Mouse (Mus musculus): ENCODE data around the gene Dnajb2. TPM values are rescaled to one million over a fixed set of nuclear protein-coding genes. Genes with fewer than 3 reads are reported as not detected.
"Not testable (repeated sequence)": the region's sequence is repeated elsewhere in the genome, so short reads cannot be mapped to it uniquely, and the experiment has no call there.

Dnajb2 gene
- polyA plus RNA-seq, 1 experiment, result 21.3 TPM

GRCm38 (mm10) chr1:75227653-75228052, 8.6 kb upstream of the Dnajb2 start:
- Histone ChIP-seq H3K4me3 (ENCODE audit: low read depth, low read length) (no peak overlapping the region), H3K27me3 (ENCODE audit: control insufficient read depth, insufficient read depth, low read length) (no peaks in the 10 kb centered on the region), H3K4me1 (ENCODE audit: control insufficient read depth, insufficient read depth, insufficient read length, low read length) (no peaks in the 10 kb centered on the region), H3K36me3 (ENCODE audit: control insufficient read depth, insufficient read depth, low read length) (no peaks in the 10 kb centered on the region), H3K27ac (ENCODE audit: insufficient read depth, low read depth, low read length) (no peak overlapping the region)
- TF ChIP-seq CTCF (IDR thresholded peaks at IDR 0.05; ENCODE audit: extremely low read depth, insufficient read length, insufficient replicate concordance, low read depth, low read length) (no peak), POLR2A (IDR thresholded peaks at IDR 0.05; ENCODE audit: low read depth, low read length) (no peak)
- WGBS, result 95% methylated on average over 1 of the region's 1 CpGs

DNA sequence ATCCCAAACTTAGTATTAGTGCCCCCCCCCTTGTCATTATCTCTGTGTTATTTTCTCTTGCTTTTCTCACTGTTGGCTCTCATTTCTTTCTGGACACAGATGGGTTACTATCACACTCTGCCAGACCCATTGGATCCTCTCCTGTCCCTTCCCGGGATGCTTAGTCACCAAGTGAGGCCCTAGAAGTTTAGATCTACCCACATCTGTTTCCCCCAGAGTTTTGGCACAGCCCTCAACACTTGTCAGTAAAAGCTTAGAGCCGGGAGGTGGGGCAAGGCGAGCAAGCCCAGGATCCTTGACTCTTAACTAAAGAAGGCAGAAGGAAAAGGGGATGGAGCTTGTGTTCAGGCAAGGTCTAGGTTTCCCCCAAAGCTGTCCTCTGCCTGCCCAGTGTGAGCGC, 7.0 kb upstream of the Dnajb2 start:
- Histone ChIP-seq H3K4me3 (ENCODE audit: low read depth, low read length) (no peak overlapping the region), H3K36me3 (ENCODE audit: control insufficient read depth, insufficient read depth, low read length) (no peaks in the 10 kb centered on the region), H3K27me3 (ENCODE audit: control insufficient read depth, insufficient read depth, low read length) (no peaks in the 10 kb centered on the region), H3K4me1 (ENCODE audit: control insufficient read depth, insufficient read depth, insufficient read length, low read length) (0 out of 2 replicates have a peak, but pooled peaks cover 2% of the 10 kb centered on the region), H3K27ac (ENCODE audit: insufficient read depth, low read depth, low read length) (no peak overlapping the region)
- 70% methylated on average over 4 of the region's 4 CpGs for WGBS
- TF ChIP-seq CTCF (IDR thresholded peaks at IDR 0.05; ENCODE audit: extremely low read depth, insufficient read length, insufficient replicate concordance, low read depth, low read length) (no peak), POLR2A (IDR thresholded peaks at IDR 0.05; ENCODE audit: low read depth, low read length) (no peak)

DNA sequence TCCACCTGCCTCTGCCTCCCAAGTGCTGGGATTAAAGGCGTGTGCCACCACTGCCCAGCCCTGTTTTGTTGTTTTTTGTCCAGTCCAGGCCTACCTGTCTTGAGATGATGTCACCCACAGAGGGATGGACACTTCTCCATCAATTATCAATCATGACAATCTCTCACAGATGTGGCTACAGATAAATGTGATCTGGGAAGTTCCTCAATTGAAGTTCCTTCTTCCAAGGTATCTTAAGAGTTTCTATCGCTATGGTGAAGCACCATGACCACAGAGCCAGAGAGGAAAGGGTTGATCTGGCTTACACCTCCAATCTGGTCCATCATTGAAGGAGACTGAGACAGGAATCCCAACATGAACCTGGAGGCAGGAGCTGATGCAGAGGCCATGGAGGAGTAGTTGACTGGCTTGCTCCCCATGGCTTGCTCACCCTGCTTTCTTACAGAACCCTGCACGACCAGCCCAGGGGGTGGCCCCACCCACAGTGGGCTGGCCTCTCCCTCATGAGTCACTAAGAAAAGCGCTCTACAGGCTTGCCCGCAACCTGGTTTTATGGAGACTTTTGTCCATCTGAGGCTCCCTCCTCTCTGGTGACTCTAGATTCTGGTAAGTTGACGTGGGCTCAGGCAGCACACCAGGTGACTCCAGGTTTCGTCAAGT, 5.7 kb upstream of the Dnajb2 start:
- WGBS, result 64% methylated on average over 7 of the region's 7 CpGs
- Histone ChIP-seq H3K27ac (ENCODE audit: insufficient read depth, low read depth, low read length) (no peak overlapping the region), H3K4me3 (ENCODE audit: low read depth, low read length) (no peak overlapping the region), H3K27me3 (ENCODE audit: control insufficient read depth, insufficient read depth, low read length) (no peaks in the 10 kb centered on the region), H3K36me3 (ENCODE audit: control insufficient read depth, insufficient read depth, low read length) (no peaks in the 10 kb centered on the region), H3K4me1 (ENCODE audit: control insufficient read depth, insufficient read depth, insufficient read length, low read length) (peaks cover 2% of the 10 kb centered on the region; the same call in 1 of the 2 replicates)
- TF ChIP-seq POLR2A (IDR thresholded peaks at IDR 0.05; ENCODE audit: low read depth, low read length) (no peak), CTCF (IDR thresholded peaks at IDR 0.05; ENCODE audit: extremely low read depth, insufficient read length, insufficient replicate concordance, low read depth, low read length) (no peak)

GRCm38 (mm10) chr1:75231224-75231623, 5.0 kb upstream of the Dnajb2 start:
- Histone ChIP-seq H3K4me1 (ENCODE audit: control insufficient read depth, insufficient read depth, insufficient read length, low read length) (peaks cover 5% of the 10 kb centered on the region; the same call in 1 of the 2 replicates), H3K4me3 (ENCODE audit: low read depth, low read length) (no peak overlapping the region), H3K36me3 (ENCODE audit: control insufficient read depth, insufficient read depth, low read length) (no peaks in the 10 kb centered on the region), H3K27ac (ENCODE audit: insufficient read depth, low read depth, low read length) (no peak overlapping the region), H3K27me3 (ENCODE audit: control insufficient read depth, insufficient read depth, low read length) (no peaks in the 10 kb centered on the region)
- no peak for TF ChIP-seq CTCF (IDR thresholded peaks at IDR 0.05; ENCODE audit: extremely low read depth, insufficient read length, insufficient replicate concordance, low read depth, low read length)
- no peak for TF ChIP-seq POLR2A (IDR thresholded peaks at IDR 0.05; ENCODE audit: low read depth, low read length)
- 81% methylated on average over 4 of the region's 4 CpGs for WGBS

GRCm38 (mm10) chr1:75231664-75232152, 4.5 kb upstream of the Dnajb2 start, which contains the start of gene A630095N17Rik:
Gene A630095N17Rik, minus strand, starts transcription at chr1:75232102.
- Histone ChIP-seq H3K36me3 (ENCODE audit: control insufficient read depth, insufficient read depth, low read length) (no peaks in the 10 kb centered on the region), H3K27me3 (ENCODE audit: control insufficient read depth, insufficient read depth, low read length) (no peaks in the 10 kb centered on the region), H3K4me1 (ENCODE audit: control insufficient read depth, insufficient read depth, insufficient read length, low read length) (peaks cover 5% of the 10 kb centered on the region; the same call in 1 of the 2 replicates), H3K4me3 (ENCODE audit: low read depth, low read length) (no peak within 1 kb of the TSS), H3K27ac (ENCODE audit: insufficient read depth, low read depth, low read length) (no peak within 1 kb of the TSS)
- 62% methylated on average over 5 of the region's 5 CpGs for WGBS
- TF ChIP-seq POLR2A (IDR thresholded peaks at IDR 0.05; ENCODE audit: low read depth, low read length), result no peak
- no peak for TF ChIP-seq CTCF (IDR thresholded peaks at IDR 0.05; ENCODE audit: extremely low read depth, insufficient read length, insufficient replicate concordance, low read depth, low read length)

- not testable (repeated sequence) for H3K27me3 ChIP-seq (ENCODE audit: control insufficient read depth, insufficient read depth, low read length); H3K36me3 ChIP-seq (ENCODE audit: control insufficient read depth, insufficient read depth, low read length); H3K4me1 ChIP-seq (ENCODE audit: control insufficient read depth, insufficient read depth, insufficient read length, low read length); H3K4me3 ChIP-seq (ENCODE audit: low read depth, low read length); H3K27ac ChIP-seq (ENCODE audit: insufficient read depth, low read depth, low read length)
- whole genome bisulfite sequencing, result 79% methylated on average over 4 of the region's 4 CpGs
These were observed 3.7 kb upstream of the Dnajb2 start for GRCm38 (mm10) chr1:75232489-75232888.

GRCm38 (mm10) chr1:75234606-75235005, 1.6 kb upstream of the Dnajb2 start:
- no peak overlapping the region for H3K27ac ChIP-seq (ENCODE audit: insufficient read depth, low read depth, low read length)
- H3K27me3 ChIP-seq (ENCODE audit: control insufficient read depth, insufficient read depth, low read length), result no peaks in the 10 kb centered on the region
- H3K4me1 ChIP-seq (ENCODE audit: control insufficient read depth, insufficient read depth, insufficient read length, low read length), result peaks cover 8% of the 10 kb centered on the region; the same call in 1 of the 2 replicates
- WGBS, result under 1% methylated on average over 8 of the region's 8 CpGs
- TF ChIP-seq POLR2A (IDR thresholded peaks at IDR 0.05; ENCODE audit: low read depth, low read length) (no peak), CTCF (IDR thresholded peaks at IDR 0.05; ENCODE audit: extremely low read depth, insufficient read length, insufficient replicate concordance, low read depth, low read length) (peak; percentile 65; the same call in 1 of the 2 replicates)
- peaks cover 4% of the 10 kb centered on the region for H3K36me3 ChIP-seq (ENCODE audit: control insufficient read depth, insufficient read depth, low read length)
- no peak overlapping the region for H3K4me3 ChIP-seq (ENCODE audit: low read depth, low read length)
